Mouse (Mus musculus) kidney, adult 2 months (tissue): Measurements from ENCODE around the gene Arhgap19.

Experiments
- CTCF ChIP-seq: fragments of 200-500 bp; conservative IDR thresholded peaks from 2 replicates; pipeline ENCODE4 v1.5.1; 2011; ENCODE audit warnings: low read depth, mild to moderate bottlenecking, control low read depth, low read length, moderate library complexity, mixed read lengths; ENCODE audit not compliant: insufficient read depth, insufficient read length
- POLR2A ChIP-seq: fragments of 200-500 bp; IDR thresholded peaks from one replicate; pipeline ENCODE4 v1.6.1; 2011; ENCODE audit warnings: low read depth, low read length, control low read depth

GRCm38 (mm10) chr19:41805831-41806230, 4.0 kb upstream of the Arhgap19 start:
- TF ChIP-seq CTCF (peak; percentile 19; the same call in 1 of the 2 replicates), POLR2A (no peak)
